Mouse (Mus musculus) central nervous system, embryonic 18 days (tissue): ENCODE results near the gene Gnao1. TPM values are rescaled to one million over a fixed set of nuclear protein-coding genes. Genes with fewer than 3 reads are reported as not detected.

Experiments used
- polyA plus RNA-seq: library from polyadenylated mRNA; depleted of rRNA; stranded (reverse); fragments of >200 nt; gene quantifications from 2 replicates; pipeline ENCODE4 v1.2.3, GENCODE M21; 2012; rRNA removed

Gene Gnao1
- 280 and 340 TPM in 2 replicates for polyA plus RNA-seq

DNA sequence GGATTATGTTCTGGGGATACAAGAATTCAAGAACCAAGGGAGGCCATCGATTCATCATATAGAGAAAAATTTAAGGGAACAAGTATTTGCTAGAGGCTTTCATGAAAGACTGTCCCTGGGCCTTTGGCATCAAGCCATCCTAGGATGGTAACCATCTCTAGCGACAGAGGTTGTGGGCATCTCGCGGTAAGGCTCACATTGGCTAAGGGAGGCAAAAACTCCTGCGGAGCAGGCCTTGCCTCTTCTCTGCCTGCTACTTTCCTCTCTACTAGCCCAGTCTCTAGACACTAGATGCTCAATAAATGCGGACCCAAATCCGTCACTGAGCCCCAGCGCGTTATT is at the start of gene Gnao1:
Gnao1 (plus strand) TSS at position 281 of the 342 bp plus-strand sequence.

DNA sequence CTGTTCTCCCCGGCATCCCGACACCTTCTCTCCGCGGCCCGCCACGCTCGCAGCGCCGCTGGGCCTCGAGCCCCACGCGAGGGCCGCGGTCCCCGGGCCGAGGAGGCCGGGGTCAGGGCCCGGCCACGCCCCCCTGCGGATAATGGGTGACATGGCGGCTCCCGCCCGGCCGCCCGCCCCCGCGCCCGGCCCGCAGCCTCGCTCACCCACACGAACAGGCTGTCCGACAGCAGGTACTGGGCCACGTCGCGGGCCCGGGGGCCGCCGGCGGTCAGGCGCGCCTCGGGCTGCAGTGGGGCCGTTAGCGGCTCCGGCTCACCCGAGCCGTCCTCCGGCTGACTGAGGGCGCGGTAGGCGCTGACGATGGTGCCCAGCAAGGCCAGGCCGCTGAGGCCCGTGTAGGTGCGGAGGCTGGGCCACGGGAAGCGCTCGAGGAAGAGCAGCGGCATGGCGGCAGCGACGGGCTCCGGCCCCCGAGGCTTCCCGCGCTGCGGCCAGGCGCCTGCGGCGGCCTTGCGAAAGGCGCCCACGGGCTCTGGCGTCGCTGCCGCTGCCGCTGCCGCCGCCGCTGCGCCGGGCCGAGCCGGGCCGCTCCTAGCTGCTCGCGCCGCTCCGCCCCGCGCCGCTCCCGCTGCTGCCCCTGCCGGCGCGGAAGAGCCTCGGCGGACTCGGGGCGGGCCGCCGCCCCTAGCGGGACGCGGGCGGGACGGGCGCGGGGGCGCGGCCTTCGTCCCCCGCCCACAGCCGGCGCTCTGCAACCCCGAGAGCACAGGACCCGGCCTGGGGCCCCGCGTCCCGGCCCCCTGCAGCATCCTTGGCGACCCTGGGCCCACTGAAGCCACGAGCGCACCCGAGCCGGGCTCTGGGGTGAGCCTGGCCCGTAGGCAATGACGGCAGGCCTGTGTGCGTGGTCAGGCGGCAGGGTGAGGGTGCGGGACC is 202.5 kb downstream of the Gnao1 start, which contains the start of gene Amfr:
Amfr (minus strand) TSS at position 830 of the 939 bp plus-strand sequence.

Other genes with a start within 250 kb of the Gnao1 start
- gene Amfr, start 202.9 kb downstream of the Gnao1 start, polyA plus RNA-seq = 94.1 and 95.6 TPM in 2 replicates
- 58.2 and 66.2 TPM in 2 replicates for gene Nudt21, start 227.1 kb downstream of the Gnao1 start, polyA plus RNA-seq
- gene Ogfod1, start 227.2 kb downstream of the Gnao1 start, polyA plus RNA-seq = 17.8 and 17.9 TPM in 2 replicates